Mouse (Mus musculus) embryo, embryonic 11.5 days (tissue): Measurements from ENCODE around the gene S100a3.

Experiments
- DNase-seq: peaks from one replicate; pipeline ENCODE4 v3.0.0-alpha.2; 2012; ENCODE audit warnings: low read depth, low spot score

S100a3 gene

GRCm38 (mm10) chr3:90625496-90625895, 65.1 kb downstream of the S100a3 start:
- no peak for DNase-seq

DNA sequence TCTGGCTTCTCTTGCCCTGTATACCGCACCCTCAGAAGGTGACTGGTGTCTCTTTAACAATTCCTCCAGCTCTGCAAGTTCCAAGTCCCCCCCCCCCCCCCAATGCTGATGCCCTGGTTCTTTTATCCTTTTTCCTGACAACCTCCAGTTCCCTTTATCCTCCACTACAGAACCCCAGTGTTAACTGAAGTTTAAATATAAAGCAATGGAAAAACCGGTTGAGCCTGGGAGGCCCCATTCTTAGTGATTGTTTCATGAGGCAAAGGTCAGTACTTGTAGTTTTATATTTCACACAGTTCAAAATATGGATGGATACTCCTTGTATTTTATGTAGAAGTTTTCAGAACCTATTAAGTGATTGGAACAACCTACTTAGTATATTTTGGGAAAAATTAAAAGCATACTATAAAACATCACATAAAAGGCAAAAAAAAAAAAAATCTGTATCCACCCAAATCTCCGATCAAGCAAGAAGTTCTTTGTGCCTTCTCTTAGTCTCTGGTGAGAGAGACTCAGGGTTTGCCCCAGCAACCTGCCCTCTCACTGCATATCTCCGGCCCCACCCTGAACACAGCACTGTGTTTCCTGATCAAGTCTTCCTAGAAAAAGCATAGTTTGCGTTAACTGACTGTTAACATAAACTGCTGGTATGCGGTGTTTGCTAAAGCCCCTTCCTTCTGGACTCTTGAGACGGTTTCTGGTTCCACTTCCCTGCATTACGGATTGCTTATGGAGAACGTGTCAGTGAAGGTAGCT, 66.1 kb downstream of the S100a3 start:
- no peak for DNase-seq

- DNase-seq, result no peak
Measured at GRCm38 (mm10) chr3:90627366-90627765, 67.0 kb downstream of the S100a3 start.

GRCm38 (mm10) chr3:90627807-90628206, 67.4 kb downstream of the S100a3 start:
- no peak for DNase-seq

GRCm38 (mm10) chr3:90629298-90629697, 68.9 kb downstream of the S100a3 start:
- no peak for DNase-seq

GRCm38 (mm10) chr3:90631984-90632383, 71.6 kb downstream of the S100a3 start:
- no peak for DNase-seq

DNA sequence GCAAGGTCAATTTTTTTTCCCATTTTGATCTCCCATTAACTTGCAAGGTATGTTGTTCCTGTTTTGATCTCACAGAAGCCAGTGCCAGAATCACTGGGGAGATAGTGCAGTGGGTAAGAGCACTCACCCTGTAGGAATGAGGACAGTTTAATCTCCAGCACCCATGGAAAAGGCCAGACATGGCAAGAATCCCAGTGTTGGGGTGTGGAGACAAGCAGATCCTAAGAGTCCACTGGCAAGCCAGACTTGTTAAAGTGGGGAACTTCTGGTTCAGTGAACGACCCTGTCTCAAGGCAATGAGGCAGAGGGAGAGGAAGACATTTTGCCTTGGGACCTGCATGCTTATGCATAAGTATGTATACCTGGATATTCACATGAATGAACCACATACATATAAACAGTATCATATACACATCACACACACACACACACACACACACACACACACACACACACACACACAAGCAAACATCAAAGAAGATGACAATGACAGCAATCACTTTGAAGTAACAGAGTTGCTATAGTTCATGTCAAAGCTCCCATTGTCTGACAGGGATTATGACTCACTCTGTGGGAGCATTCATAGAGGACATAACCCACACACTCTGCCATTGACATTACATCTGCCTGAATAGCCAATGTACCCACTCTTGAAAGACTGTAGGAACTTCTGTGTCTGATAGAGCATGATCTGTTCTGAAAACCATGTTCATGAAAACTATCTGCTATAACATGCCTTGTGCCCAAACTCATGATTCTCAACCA, 78.3 kb downstream of the S100a3 start:
- no peak for DNase-seq

DNA sequence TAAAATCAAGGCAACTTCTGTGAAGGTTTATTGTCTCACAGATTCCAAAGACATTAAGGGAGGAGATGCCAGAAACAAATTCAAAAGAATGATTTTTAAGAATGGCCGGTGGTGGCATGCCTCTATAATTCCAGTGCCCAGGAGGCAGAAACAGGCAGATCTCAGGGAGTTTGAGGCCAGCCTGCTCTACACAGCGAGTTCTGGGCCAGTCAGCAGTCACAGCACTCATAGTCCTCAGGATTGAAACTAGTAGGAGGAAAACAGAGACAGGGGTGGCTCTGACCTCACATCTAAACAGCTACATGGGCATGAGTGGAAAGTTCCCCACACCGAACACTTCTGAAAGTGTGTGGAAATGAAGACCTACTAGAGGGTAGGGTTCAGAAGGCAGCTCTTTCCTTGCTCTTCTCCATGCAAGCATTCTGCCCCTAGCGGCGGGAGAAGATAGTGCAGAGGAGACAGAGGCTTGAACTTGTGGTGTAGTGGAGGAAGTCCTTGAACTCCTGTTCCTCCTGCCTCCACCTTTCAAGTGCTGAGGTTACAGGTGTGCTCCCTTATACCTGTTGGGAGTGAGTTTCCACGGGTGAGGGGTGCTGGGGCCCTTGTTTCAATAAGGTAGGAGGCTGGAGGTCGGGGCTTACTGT, 79.3 kb downstream of the S100a3 start:
- no peak for DNase-seq

GRCm38 (mm10) chr3:90640981-90641380, 80.6 kb downstream of the S100a3 start:
- DNase-seq, result no peak

DNA sequence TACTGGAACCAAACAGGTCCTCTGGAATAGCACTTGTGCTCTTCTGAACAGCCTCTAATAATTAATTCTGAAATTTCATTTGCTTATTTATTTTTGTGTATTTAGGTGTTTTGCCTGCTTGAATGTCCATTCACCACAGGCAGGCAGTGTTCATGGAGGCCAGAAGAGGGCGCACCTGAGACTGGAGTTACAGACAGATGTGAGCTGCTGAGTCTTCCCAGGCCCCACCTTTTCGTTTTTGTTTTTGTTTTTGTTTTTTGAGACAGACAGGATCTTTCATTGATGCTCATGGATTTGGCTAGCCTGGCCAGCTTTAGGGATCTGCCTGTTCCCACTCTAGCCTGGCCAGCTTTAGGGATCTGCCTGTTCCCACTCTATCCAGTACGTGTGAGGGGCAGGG, 83.8 kb downstream of the S100a3 start:
- DNase-seq, result no peak

- DNase-seq, result no peak
Measured at GRCm38 (mm10) chr3:90647291-90647690, 86.9 kb downstream of the S100a3 start.

DNA sequence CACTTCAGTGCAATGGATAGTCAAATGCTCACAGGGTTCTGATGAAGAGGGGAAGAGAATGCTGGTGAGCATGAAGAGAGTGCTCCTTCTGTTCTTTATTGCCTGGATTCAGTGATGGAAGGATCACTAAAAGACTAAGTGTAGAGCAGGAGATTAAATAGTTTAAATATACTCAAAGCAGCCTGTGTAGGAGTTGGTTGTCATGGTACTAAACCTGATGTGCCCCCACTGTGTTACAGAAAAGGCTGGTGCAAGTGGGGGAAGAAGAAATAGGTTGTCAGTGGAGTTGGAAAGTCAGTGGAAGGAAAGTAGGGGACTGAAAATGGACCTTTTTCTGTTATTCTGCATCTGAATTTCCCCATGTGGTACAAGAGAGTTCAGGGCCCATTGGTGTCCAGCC, 88.6 kb downstream of the S100a3 start:
- no peak for DNase-seq

DNA sequence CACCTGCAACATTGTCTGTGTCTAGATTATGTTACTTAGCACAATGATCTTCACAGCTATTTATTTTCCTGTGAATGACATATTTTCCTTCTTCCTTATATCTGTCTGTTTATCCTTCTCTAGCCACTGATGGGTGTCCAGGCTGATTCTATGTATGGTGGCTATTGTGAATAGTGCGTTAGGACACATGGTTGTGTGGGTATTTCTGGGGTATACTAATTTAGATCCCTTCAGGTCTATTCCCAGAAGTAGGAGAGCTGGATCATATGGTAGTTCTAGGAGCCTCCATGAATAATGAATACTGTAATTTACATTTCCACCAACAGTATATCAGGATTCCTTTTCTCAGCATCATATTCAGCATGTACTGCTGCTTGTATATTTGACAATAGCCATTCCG, 89.5 kb downstream of the S100a3 start:
- no peak for DNase-seq
